Mouse (Mus musculus): ENCODE data around the gene 2510039O18Rik. TPM values are rescaled to one million over a fixed set of nuclear protein-coding genes. Genes with fewer than 3 reads are reported as not detected.
A peak's percentile ranks its signal among the peaks of the same experiment; 100 is the strongest.

Gene 2510039O18Rik
- polyA plus RNA-seq (2014; fragmentation: Nextera tagmentation; extraction: Ambion mirVana): 16.4 and 16.5 TPM in 2 replicates

DNA sequence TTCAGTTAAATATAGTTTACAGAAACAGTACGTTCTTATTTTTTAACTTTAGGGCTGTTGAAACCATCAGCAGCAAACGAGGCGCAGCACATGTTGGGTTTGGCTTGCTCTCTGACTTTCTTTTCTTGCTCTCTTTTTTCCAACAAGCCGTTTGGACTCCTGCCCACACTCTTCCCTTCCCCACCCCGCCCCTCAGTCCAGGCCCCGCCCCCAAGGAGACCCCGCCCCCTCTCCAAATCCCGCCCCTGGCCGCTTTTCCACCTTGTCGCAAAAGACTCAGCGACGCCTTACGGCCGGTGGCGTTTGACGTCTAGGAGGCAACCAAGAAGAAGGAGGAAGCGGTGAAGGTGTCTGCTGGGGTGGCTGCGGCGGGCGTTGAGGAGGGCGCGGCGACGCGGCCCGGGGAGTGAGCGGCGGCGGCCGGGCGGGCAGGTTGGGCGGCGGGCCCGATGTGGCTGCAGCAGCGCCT lies at the start of gene 2510039O18Rik:
Gene 2510039O18Rik, plus strand, starts transcription at position 320 of the 469 bp plus-strand sequence.
- peak within 1 kb of the TSS; percentile 96 for H3K4me3 ChIP-seq (ENCODE audit: low read depth, low read length)
- peak within 1 kb of the TSS; percentile 100 for H3K4me2 ChIP-seq
- no peaks in the 10 kb centered on the region for H3K27me3 ChIP-seq (ENCODE audit: control insufficient read depth, insufficient read depth, low read length)
- 3% methylated on average over 23 of the region's 35 CpGs for WGBS (ENCODE audit: insufficient replicate concordance)
- peaks cover 11% of the 10 kb centered on the region for H3K36me3 ChIP-seq (ENCODE audit: control insufficient read depth, insufficient read depth, low read length)
- peaks cover 15% of the 10 kb centered on the region for H3K4me1 ChIP-seq (ENCODE audit: control insufficient read depth, insufficient read depth, low read length)
- no peaks in the 10 kb centered on the region for H3K9me3 ChIP-seq (replicated peaks; ENCODE audit: control insufficient read depth, low read length)
- peak within 1 kb of the TSS; percentile 47 for H3K27ac ChIP-seq (ENCODE audit: low read depth, low read length)
- ATAC-seq (replicated peaks; ENCODE audit: insufficient number of reproducible peaks, low FRiP score, low TSS enrichment): peak; percentile 62
- H3K9ac ChIP-seq (ENCODE audit: low read depth, low read length): peak within 1 kb of the TSS; percentile 70

DNA sequence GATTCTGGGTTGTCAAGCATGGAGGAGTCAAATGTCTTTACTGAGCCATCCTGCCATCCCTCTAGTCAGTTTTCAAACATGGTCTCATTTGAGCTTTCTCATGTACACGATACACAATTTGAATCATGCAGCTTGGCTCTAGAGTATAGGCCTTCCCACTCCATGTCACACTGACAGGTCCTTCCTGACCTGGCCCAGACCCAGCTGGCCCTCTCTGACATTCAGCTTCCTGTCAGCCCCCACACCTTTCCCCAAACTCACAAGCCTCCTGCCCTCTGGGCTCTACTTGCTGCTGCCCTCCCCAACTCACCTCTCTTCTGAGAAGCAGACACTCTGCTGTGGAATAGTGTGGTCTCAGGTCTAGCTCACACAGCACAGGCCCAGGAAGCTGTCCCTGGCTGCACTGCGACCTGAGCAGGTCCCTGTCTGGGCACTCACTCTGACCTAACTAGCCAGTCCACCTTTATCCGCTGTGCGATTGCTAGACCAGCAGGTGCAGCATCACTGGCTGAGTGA lies 44.8 kb upstream of the 2510039O18Rik start:
- Histone ChIP-seq H3K4me3 (ENCODE audit: low read depth, low read length) (no peak overlapping the region), H3K27ac (ENCODE audit: low read depth, low read length) (peak overlapping the region; percentile 88), H3K9ac (ENCODE audit: low read depth, low read length) (0 out of 2 replicates have a peak overlapping the region, but pooled peaks have one; percentile 34), H3K4me2 (no peak overlapping the region), H3K27me3 (ENCODE audit: control insufficient read depth, insufficient read depth, low read length) (no peaks in the 10 kb centered on the region), H3K9me3 (replicated peaks; ENCODE audit: control insufficient read depth, low read length) (no peaks in the 10 kb centered on the region), H3K36me3 (ENCODE audit: control insufficient read depth, insufficient read depth, low read length) (peaks cover 32% of the 10 kb centered on the region), H3K4me1 (ENCODE audit: control insufficient read depth, insufficient read depth, low read length) (peaks cover 26% of the 10 kb centered on the region)
- peak; percentile 4; the same call in 1 of the 2 replicates for ATAC-seq (replicated peaks; ENCODE audit: insufficient number of reproducible peaks, low FRiP score, low TSS enrichment)
- WGBS (ENCODE audit: insufficient replicate concordance): 83% methylated on average over 4 of the region's 4 CpGs

GRCm38 (mm10) chr4:147896411-147896810 lies 44.3 kb upstream of the 2510039O18Rik start:
- Histone ChIP-seq H3K36me3 (ENCODE audit: control insufficient read depth, insufficient read depth, low read length) (peaks cover 29% of the 10 kb centered on the region), H3K4me1 (ENCODE audit: control insufficient read depth, insufficient read depth, low read length) (peaks cover 30% of the 10 kb centered on the region), H3K27me3 (ENCODE audit: control insufficient read depth, insufficient read depth, low read length) (no peaks in the 10 kb centered on the region), H3K4me2 (no peak overlapping the region), H3K9ac (ENCODE audit: low read depth, low read length) (no peak overlapping the region), H3K9me3 (replicated peaks; ENCODE audit: control insufficient read depth, low read length) (no peaks in the 10 kb centered on the region), H3K4me3 (ENCODE audit: low read depth, low read length) (no peak overlapping the region), H3K27ac (ENCODE audit: low read depth, low read length) (peak overlapping the region; percentile 88)
- 58% methylated on average over 1 of the region's 1 CpGs for WGBS (ENCODE audit: insufficient replicate concordance)
- peak; percentile 61 for ATAC-seq (replicated peaks; ENCODE audit: insufficient number of reproducible peaks, low FRiP score, low TSS enrichment)

GRCm38 (mm10) chr4:147897348-147897747 lies 43.3 kb upstream of the 2510039O18Rik start:
- H3K4me2 ChIP-seq: 0 out of 2 replicates have a peak overlapping the region, but pooled peaks have one; percentile 25
- H3K4me3 ChIP-seq (ENCODE audit: low read depth, low read length): no peak overlapping the region
- H3K36me3 ChIP-seq (ENCODE audit: control insufficient read depth, insufficient read depth, low read length): peaks cover 34% of the 10 kb centered on the region
- H3K9ac ChIP-seq (ENCODE audit: low read depth, low read length): no peak overlapping the region
- H3K27ac ChIP-seq (ENCODE audit: low read depth, low read length): peak overlapping the region; percentile 88
- H3K27me3 ChIP-seq (ENCODE audit: control insufficient read depth, insufficient read depth, low read length): no peaks in the 10 kb centered on the region
- 48% methylated on average over 3 of the region's 3 CpGs for WGBS (ENCODE audit: insufficient replicate concordance)
- no peaks in the 10 kb centered on the region for H3K9me3 ChIP-seq (replicated peaks; ENCODE audit: control insufficient read depth, low read length)
- ATAC-seq (replicated peaks; ENCODE audit: insufficient number of reproducible peaks, low FRiP score, low TSS enrichment): no peak
- peaks cover 30% of the 10 kb centered on the region for H3K4me1 ChIP-seq (ENCODE audit: control insufficient read depth, insufficient read depth, low read length)

- no peak overlapping the region for H3K4me3 ChIP-seq (ENCODE audit: low read depth, low read length)
- H3K27ac ChIP-seq (ENCODE audit: low read depth, low read length): peak overlapping the region; percentile 25
- peaks cover 27% of the 10 kb centered on the region for H3K36me3 ChIP-seq (ENCODE audit: control insufficient read depth, insufficient read depth, low read length)
Measured at GRCm38 (mm10) chr4:147900452-147900851, 40.2 kb upstream of the 2510039O18Rik start.

DNA sequence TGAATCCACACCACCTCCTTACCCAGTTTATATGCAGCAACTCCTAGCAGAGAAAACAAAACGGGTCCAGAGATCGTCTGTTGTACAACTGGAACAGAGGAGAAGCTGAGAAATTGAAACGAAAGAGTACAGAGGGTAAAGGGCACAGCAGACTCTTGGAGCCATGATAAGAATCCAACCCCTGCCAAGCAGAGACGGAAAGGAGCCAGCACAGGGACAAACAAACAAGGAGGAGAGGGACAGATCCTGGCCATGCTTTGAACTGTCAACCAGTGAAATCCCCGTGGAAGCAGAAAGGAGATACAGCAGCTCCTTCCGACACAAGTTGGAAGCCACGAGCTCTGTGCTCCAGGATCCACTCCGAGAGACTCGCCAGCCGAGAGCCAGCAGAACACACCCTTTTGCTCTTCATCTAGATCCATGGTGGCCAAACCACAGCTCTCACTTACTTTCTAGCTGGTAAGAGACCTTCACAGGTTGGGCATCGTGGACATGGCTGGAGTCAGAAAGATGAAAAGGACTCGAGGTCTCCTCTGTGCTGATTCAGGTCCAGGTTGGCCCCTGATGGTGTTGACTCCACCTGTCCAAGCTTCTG lies 37.7 kb upstream of the 2510039O18Rik start:
- Histone ChIP-seq H3K36me3 (ENCODE audit: control insufficient read depth, insufficient read depth, low read length) (peaks cover 19% of the 10 kb centered on the region), H3K4me1 (ENCODE audit: control insufficient read depth, insufficient read depth, low read length) (peaks cover 19% of the 10 kb centered on the region), H3K9ac (ENCODE audit: low read depth, low read length) (no peak overlapping the region), H3K27ac (ENCODE audit: low read depth, low read length) (no peak overlapping the region), H3K9me3 (replicated peaks; ENCODE audit: control insufficient read depth, low read length) (no peaks in the 10 kb centered on the region), H3K4me2 (no peak overlapping the region; the same call in 1 of the 2 replicates), H3K4me3 (ENCODE audit: low read depth, low read length) (no peak overlapping the region), H3K27me3 (ENCODE audit: control insufficient read depth, insufficient read depth, low read length) (no peaks in the 10 kb centered on the region)
- ATAC-seq (replicated peaks; ENCODE audit: insufficient number of reproducible peaks, low FRiP score, low TSS enrichment): no peak
- 84% methylated on average over 12 of the region's 12 CpGs for WGBS (ENCODE audit: insufficient replicate concordance)

More at GRCm38 (mm10) chr4:147900452-147900851, 40.2 kb upstream of the 2510039O18Rik start:
- WGBS (ENCODE audit: insufficient replicate concordance): 60% methylated on average over 7 of the region's 7 CpGs
- Histone ChIP-seq H3K27me3 (ENCODE audit: control insufficient read depth, insufficient read depth, low read length) (no peaks in the 10 kb centered on the region), H3K4me2 (no peak overlapping the region), H3K9ac (ENCODE audit: low read depth, low read length) (no peak overlapping the region), H3K4me1 (ENCODE audit: control insufficient read depth, insufficient read depth, low read length) (peaks cover 36% of the 10 kb centered on the region), H3K9me3 (replicated peaks; ENCODE audit: control insufficient read depth, low read length) (no peaks in the 10 kb centered on the region)
- no peak for ATAC-seq (replicated peaks; ENCODE audit: insufficient number of reproducible peaks, low FRiP score, low TSS enrichment)

- Histone ChIP-seq H3K9me3 (replicated peaks; ENCODE audit: control insufficient read depth, low read length) (no peaks in the 10 kb centered on the region), H3K4me2 (peak overlapping the region; percentile 67), H3K4me1 (ENCODE audit: control insufficient read depth, insufficient read depth, low read length) (peaks cover 19% of the 10 kb centered on the region), H3K27ac (ENCODE audit: low read depth, low read length) (no peak overlapping the region), H3K27me3 (ENCODE audit: control insufficient read depth, insufficient read depth, low read length) (no peaks in the 10 kb centered on the region), H3K36me3 (ENCODE audit: control insufficient read depth, insufficient read depth, low read length) (peaks cover 16% of the 10 kb centered on the region), H3K9ac (ENCODE audit: low read depth, low read length) (peak overlapping the region; percentile 89), H3K4me3 (ENCODE audit: low read depth, low read length) (peak overlapping the region; percentile 94)
- 80% methylated on average over 3 of the region's 3 CpGs for WGBS (ENCODE audit: insufficient replicate concordance)
- ATAC-seq (replicated peaks; ENCODE audit: insufficient number of reproducible peaks, low FRiP score, low TSS enrichment): no peak
Measured at GRCm38 (mm10) chr4:147903601-147904000, 37.1 kb upstream of the 2510039O18Rik start.

DNA sequence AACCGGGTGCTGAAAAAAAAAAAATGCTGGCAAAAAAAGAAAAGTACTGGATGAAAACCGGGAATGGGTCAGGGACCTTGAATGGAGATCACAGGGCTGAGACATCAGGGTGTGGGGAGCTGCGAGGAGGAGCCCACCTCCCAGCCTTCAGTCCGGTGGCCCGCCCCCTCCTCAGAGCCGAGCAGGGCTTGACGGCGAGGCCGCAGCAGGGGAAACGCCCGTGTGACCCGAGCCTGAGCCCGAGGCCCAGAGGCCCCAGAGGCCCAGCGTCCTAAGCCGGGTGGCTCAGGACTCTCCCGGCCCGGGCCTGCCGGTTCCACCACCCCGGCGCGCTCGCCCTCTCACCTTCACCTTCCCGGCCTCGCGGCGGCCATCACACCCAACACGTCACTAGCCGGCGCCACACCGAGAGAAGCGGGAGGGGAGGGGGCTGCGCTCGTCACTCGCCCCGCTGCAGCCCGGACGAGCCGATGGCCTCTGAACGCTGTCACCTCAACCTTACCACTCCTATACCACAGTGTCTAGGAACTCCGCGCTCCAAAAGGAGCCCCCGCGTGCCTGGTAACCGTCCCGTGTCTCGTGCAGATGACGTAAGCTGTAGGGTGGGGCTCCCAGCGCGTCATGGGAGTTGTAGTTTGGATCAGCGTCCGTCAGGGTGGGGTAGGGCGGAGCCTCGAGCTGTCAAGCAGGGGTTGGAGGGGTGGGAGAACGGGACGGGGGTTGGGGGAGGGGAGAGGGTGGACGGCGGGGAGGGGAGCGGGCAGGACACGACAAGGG lies 36.2 kb upstream of the 2510039O18Rik start, which contains the start of gene Mfn2:
Gene Mfn2, minus strand, starts transcription at position 392 of the 777 bp plus-strand sequence.
- Histone ChIP-seq H3K4me3 (ENCODE audit: low read depth, low read length) (peak within 1 kb of the TSS; percentile 94), H3K36me3 (ENCODE audit: control insufficient read depth, insufficient read depth, low read length) (peaks cover 14% of the 10 kb centered on the region), H3K9me3 (replicated peaks; ENCODE audit: control insufficient read depth, low read length) (no peaks in the 10 kb centered on the region), H3K4me2 (peak within 1 kb of the TSS; percentile 67), H3K4me1 (ENCODE audit: control insufficient read depth, insufficient read depth, low read length) (peaks cover 19% of the 10 kb centered on the region), H3K27me3 (ENCODE audit: control insufficient read depth, insufficient read depth, low read length) (no peaks in the 10 kb centered on the region), H3K9ac (ENCODE audit: low read depth, low read length) (peak within 1 kb of the TSS; percentile 89), H3K27ac (ENCODE audit: low read depth, low read length) (peak within 1 kb of the TSS; percentile 89)
- WGBS (ENCODE audit: insufficient replicate concordance): under 1% methylated on average over 59 of the region's 59 CpGs
- ATAC-seq (replicated peaks; ENCODE audit: insufficient number of reproducible peaks, low FRiP score, low TSS enrichment): peak; percentile 93

Measured in heart, embryonic 11.5 days (tissue).